Mouse (Mus musculus) bone marrow macrophage, adult 2 months (primary cell): ENCODE measurements around the gene Stard10. TPM values are rescaled to one million over a fixed set of nuclear protein-coding genes. Genes with fewer than 3 reads are reported as not detected.
A peak's percentile ranks its signal among the peaks of the same experiment; 100 is the strongest.

Experiments
- H3K27ac ChIP-seq: 2 replicates; pipeline ENCODE4 v1.5.1; 2012; ENCODE audit warnings: low read depth, low read length; ENCODE audit not compliant: insufficient read depth
- H3K4me1 ChIP-seq: 2 replicates; pipeline ENCODE4 v1.6.1; 2012; ENCODE audit warnings: low read length; ENCODE audit not compliant: control insufficient read depth, insufficient read depth
- H3K4me3 ChIP-seq: 2 replicates; pipeline ENCODE4 v1.5.1; 2012; ENCODE audit warnings: mild to moderate bottlenecking, low read length, moderate library complexity; ENCODE audit not compliant: insufficient read depth
- CTCF ChIP-seq: IDR thresholded peaks from 2 replicates; pipeline ENCODE4 v1.5.1; 2012; ENCODE audit warnings: low read depth, mild to moderate bottlenecking, low read length, moderate library complexity
- POLR2A ChIP-seq: IDR thresholded peaks from 2 replicates; pipeline ENCODE4 v1.6.1; 2012; ENCODE audit warnings: mild to moderate bottlenecking, low read depth, low read length, borderline replicate concordance
- polyA plus RNA-seq: library from polyadenylated mRNA; stranded (reverse); fragments of >200 nt; gene quantifications from 2 replicates; pipeline ENCODE4 v1.2.4, GENCODE M21; 2012; ENCODE audit not compliant: missing spikeins, insufficient read depth, insufficient read length

Gene Stard10
- polyA plus RNA-seq, 1 experiment, result 8.0 TPM

DNA sequence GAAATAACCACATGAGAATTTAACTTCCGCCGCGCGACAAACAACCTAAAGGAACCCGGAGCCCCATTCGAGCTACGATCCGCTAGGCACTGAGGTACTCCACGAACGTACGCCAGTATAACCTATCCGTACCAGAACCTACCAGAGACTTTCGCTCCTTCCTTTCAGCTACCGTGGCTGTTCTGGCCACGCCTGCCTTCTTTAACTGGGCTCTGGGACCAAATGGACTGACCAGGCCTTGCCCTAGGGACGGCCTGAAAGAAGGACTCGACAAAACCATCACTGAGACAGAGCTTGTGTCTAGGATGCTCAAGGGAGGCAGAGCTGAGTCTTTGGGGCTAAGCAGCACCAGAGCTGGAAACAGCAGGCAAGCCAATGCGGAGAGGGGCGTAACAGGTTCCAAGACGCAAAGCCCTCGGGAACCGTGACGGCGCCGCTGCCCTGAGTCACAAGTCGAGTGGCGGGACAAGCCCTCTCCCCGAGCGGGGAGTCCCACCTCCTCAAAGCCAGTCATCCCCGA, 15.5 kb upstream of the Stard10 start:
- Histone ChIP-seq H3K4me1 (peaks cover 17% of the 10 kb centered on the region), H3K27ac (peak overlapping the region; percentile 54), H3K4me3 (peak overlapping the region; percentile 92)
- TF ChIP-seq POLR2A (no peak), CTCF (no peak)

DNA sequence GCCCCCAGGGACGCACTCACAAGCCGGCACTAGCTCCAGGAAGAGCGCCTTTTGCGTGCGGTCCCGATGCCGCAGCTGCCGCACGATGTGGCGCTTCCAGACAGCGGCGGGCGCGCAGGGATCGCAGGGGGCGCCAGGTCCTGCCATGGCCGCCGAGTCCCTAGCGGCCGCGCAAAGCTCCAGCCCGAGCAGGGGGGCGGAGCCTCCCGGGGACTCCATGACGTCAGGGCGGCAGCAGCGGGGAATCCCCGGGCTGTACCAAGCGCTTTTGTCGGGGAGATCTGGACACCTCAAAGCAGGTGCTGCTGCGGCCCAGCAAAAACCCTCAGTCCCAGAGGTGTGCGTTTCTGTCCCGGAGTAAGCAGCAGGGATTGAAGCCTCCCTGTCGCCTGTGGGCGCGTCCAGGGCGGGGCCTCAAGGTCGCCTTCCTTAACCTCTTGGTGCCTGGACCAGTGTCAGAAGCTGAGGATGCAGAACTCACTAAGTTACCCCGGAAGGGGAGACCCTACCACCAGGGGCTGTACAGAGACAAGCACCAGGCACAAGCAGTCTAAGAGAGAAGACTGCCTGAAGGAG, 14.9 kb upstream of the Stard10 start, which contains the start of gene Atg16l2:
Gene Atg16l2, minus strand, starts transcription at position 371 of the 576 bp plus-strand sequence.
- Histone ChIP-seq H3K27ac (peak within 1 kb of the TSS; percentile 54), H3K4me1 (peaks cover 17% of the 10 kb centered on the region), H3K4me3 (peak within 1 kb of the TSS; percentile 92)
- TF ChIP-seq CTCF (no peak), POLR2A (no peak; the same call in 1 of the 2 replicates)

DNA sequence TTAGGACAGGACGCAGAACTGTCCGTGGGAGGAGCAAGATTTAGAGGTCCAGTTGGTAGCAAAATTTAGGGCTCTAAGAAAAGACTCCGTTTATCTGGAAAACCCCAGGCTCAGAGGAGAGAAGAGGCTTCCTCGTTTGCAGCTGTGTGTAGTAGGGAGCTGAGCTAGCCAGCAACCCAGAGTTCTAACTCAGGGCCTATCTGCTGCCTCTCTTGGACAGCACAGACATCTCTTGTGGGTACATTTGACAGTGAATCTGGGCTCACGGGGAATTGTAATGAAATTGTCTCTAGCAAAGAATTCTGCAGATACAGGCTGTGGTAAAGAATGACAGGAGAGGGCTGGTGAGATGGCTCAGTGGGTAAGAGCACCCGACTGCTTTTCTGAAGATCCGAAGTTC, 14.2 kb upstream of the Stard10 start:
- Histone ChIP-seq H3K4me1 (peaks cover 17% of the 10 kb centered on the region), H3K27ac (no peak overlapping the region), H3K4me3 (no peak overlapping the region)
- no peak for TF ChIP-seq POLR2A

DNA sequence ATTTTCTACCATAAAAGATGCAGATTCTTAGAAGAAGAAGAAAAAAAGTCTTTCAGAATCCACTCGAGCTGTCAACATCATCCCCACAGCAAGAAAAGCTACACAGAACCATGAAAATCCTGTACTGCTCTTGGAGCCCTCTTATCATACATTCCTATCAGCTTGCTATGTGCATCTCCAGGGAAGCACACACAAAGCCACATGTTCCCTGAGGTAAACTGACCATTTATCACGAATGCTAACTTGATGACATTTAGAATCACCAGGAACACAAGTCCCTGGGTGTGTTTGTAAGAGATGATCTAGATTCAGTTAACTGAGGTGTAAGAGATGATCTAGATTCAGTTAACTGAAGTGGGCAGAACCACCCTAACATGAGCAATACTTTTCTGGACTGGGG, 10.0 kb upstream of the Stard10 start:
- no peak overlapping the region for H3K27ac ChIP-seq
- H3K4me3 ChIP-seq, result no peak overlapping the region
- TF ChIP-seq POLR2A (no peak), CTCF (no peak)
- H3K4me1 ChIP-seq, result peaks cover 15% of the 10 kb centered on the region

DNA sequence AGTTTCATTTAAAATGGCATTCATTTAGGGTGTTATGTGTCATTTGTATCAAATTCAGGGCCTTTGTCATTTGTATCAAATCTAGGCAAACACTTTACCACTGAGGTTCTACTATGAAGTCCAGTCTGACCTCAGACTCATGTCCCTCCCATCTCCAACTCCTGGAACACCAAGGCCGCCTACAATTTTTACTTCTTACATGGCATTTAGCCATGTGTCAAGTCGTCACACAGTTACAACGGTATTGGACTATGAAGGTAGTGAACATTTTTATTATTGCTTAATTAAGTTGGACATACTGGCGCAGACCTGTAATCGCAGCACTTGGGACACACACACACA, 6.9 kb upstream of the Stard10 start:
- TF ChIP-seq CTCF (no peak), POLR2A (no peak)
- peaks cover 20% of the 10 kb centered on the region for H3K4me1 ChIP-seq
- peak overlapping the region; percentile 94 for H3K27ac ChIP-seq
- H3K4me3 ChIP-seq, result peak overlapping the region; percentile 82

DNA sequence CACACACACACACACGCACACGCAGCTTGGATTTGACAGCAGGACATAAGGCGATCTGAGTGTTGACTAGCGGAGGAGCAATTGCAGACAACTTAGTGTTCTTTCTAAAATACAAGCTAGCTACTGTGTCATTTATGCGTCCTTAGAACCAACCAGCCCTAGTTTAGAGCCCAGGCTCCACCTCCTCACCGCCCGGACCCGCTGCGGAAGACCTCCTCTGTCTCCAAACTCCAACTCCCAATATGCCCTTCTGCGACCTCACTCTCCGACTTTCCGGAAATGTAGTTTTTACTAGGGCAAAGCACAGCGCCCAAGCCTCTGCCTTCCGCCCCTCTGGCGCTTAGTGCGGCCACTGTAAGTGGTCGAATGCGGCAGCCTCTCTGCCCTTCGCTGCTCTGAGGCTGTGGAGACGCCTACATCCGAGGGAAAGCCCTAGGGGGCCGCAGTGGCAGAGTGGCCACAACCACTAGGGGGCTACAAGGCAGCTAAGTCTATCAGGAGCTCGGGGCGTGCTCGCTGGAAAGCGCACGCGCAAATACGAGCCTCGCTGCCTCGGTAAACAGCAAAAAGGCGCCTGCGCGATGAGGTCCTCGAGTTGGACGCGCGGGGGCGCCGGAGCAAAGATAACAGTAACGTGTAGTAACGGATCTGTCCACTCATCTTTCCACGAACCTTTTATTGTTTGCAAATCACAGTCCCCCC, 6.4 kb upstream of the Stard10 start:
- Histone ChIP-seq H3K4me1 (peaks cover 21% of the 10 kb centered on the region), H3K27ac (peak overlapping the region; percentile 94), H3K4me3 (peak overlapping the region; percentile 82)
- TF ChIP-seq POLR2A, result no peak
- TF ChIP-seq CTCF, result peak; percentile 95

DNA sequence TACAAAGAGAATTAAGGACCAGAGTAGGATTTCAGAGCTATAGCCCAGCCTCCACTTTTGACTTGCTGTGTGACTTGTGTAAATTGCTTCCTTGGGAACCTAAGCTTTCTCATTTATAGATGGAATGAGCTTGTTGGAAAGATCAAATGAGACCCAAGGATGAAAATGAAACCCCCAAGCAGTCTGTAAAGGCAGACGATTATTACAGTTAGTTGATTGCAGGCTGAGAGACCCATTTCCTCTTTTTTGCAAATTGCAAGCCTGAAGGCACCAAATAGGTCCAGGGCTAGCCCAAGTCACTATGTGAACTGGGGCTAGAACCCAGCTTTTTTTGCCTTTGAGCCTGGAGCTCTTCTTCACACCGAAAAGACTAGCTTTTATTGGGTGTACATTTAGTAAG, 5.8 kb upstream of the Stard10 start:
- H3K27ac ChIP-seq, result peak overlapping the region; percentile 70
- peaks cover 21% of the 10 kb centered on the region for H3K4me1 ChIP-seq
- peak overlapping the region; percentile 82 for H3K4me3 ChIP-seq
- TF ChIP-seq POLR2A, result no peak

DNA sequence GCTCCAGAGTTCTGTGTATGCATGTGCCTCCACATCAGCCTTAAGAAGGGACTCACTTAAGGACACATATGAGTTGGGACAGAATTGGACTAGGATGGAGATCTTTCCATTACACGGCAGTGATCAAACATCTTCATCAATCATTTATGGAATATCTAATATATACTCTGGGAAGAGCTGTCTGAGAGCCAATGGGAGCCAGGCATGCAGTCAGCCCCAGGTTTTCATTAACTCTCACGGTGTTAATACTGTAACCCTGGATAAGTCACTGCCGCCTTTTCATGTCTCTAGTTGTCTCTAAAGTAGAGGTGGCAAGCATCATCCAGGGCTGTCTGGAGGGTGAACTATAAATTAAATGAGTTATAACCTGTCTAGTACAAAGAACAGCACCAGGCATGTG, 3.9 kb upstream of the Stard10 start:
- Histone ChIP-seq H3K27ac (no peak overlapping the region), H3K4me1 (peaks cover 21% of the 10 kb centered on the region), H3K4me3 (no peak overlapping the region)
- TF ChIP-seq CTCF (no peak), POLR2A (no peak)

DNA sequence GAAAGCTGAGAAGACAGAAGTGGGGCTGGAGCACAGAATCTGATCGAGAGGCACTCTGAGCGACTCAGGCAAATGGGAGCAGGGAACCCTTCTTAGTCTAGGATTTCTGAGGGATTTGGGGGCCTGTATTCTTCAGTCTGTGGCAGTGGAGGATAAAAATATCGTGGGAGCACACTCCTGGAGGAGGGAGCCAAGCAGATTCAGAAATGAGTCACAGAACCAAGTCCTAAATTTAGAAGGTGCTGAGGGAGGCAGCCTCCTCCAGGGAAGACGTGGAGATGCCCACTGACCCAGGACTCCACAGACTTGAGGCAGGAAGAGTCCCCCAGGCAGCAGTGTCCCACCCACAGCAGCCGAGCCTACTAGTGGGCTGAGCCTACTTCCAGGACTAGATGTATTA, 2.5 kb upstream of the Stard10 start:
- H3K27ac ChIP-seq, result no peak overlapping the region
- H3K4me1 ChIP-seq, result peaks cover 21% of the 10 kb centered on the region
- H3K4me3 ChIP-seq, result no peak overlapping the region
- no peak for TF ChIP-seq POLR2A
- TF ChIP-seq CTCF, result no peak

DNA sequence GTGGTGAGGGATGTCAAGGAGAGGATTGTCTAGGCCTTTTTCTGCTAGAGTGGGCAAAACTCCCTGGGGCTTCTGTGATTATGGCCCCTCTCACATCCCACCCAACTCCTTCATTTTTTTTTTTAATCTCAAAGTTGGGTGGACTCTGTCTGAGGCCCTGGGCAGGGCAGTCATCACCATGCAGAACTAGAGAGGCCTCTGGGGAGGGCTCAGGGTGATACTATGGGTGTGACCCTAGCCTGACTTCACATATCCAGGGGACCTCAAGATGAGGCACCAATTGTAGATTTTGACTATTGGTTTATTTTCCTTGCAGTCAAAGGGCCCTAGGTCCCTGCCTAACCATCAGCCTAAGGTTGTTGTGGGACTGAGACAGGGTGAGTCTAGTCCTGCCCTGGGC, 1.2 kb upstream of the Stard10 start:
- no peak for TF ChIP-seq CTCF
- TF ChIP-seq POLR2A, result no peak
- H3K4me1 ChIP-seq, result peaks cover 19% of the 10 kb centered on the region
- H3K4me3 ChIP-seq, result no peak overlapping the region
- H3K27ac ChIP-seq, result no peak overlapping the region
